ENCODE assay signal across 10 mouse cellular contexts in the genomic region with DNA sequence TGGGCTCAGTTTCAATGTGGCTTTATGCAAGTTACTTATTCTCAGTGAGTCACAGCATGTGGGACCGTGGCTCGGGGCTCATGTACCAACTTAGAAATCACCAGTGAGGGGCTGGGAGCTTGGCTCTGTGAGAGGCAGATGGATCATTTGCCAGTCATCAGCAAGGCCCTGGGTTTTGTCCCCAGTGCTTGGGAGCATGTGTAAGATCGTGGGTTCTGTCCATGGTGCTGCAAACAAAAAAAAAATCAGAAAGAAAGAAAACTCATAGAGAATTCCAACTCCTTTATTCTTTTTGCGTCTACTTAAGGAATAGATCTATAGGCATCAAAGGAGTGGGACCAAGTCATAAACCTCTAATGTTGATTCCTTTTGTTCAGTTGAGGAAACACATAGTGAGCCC.
"Had no signal": no experiment of that assay in that cellular context is flagged by ENCODE, and none has a peak within 500 bp of the region (broad histone marks: within the 10 kb centered on the region; RNA-seq: fewer than 3 reads in every experiment).

No protein-coding gene starts in this region.

- H3K36me3 ChIP-seq: limb, embryonic 15.5 days; liver, embryonic 12.5 days; lung, embryonic 15.5 days; stomach, embryonic 15.5 days had no signal

- H3K4me1 ChIP-seq: limb, embryonic 15.5 days; liver, embryonic 12.5 days; lung, embryonic 15.5 days; stomach, embryonic 15.5 days had no signal

- H3K9me3 ChIP-seq: limb, embryonic 15.5 days; liver, embryonic 12.5 days; lung, embryonic 15.5 days; midbrain, embryonic 13.5 days; neural tube, embryonic 12.5 days; stomach, embryonic 15.5 days had no signal

- H3K9ac ChIP-seq: limb, embryonic 15.5 days; liver, embryonic 12.5 days; lung, embryonic 15.5 days; midbrain, embryonic 13.5 days; neural tube, embryonic 12.5 days; stomach, embryonic 15.5 days had no signal

- H3K4me2 ChIP-seq: limb, embryonic 15.5 days; liver, embryonic 12.5 days; lung, embryonic 15.5 days; midbrain, embryonic 13.5 days; neural tube, embryonic 12.5 days; stomach, embryonic 15.5 days had no signal

- H3K27me3 ChIP-seq: limb, embryonic 15.5 days; liver, embryonic 12.5 days; lung, embryonic 15.5 days; midbrain, embryonic 13.5 days; neural tube, embryonic 12.5 days; stomach, embryonic 15.5 days had no signal

- H3K4me3 ChIP-seq: limb, embryonic 15.5 days; liver, embryonic 12.5 days; lung, embryonic 15.5 days; midbrain, embryonic 13.5 days; neural tube, embryonic 12.5 days; stomach, embryonic 15.5 days had no signal

- H3K27ac ChIP-seq: limb, embryonic 15.5 days; liver, embryonic 12.5 days; lung, embryonic 15.5 days; midbrain, embryonic 13.5 days; neural tube, embryonic 12.5 days; stomach, embryonic 15.5 days had no signal

- ATAC-seq: liver, embryonic 12.5 days; midbrain, embryonic 13.5 days had no signal

- DNase-seq: kidney, postnatal 25 days; layer of hippocampus, postnatal 36 days; thymus, adult 2 months; thymus, postnatal 4 days had no signal
